Mouse (Mus musculus): ENCODE data around the gene Ppp3r1. TPM values are rescaled to one million over a fixed set of nuclear protein-coding genes. Genes with fewer than 3 reads are reported as not detected.
"Not testable (repeated sequence)": the region's sequence is repeated elsewhere in the genome, so short reads cannot be mapped to it uniquely, and the experiment has no call there.

The Ppp3r1 gene
- total RNA-seq, 2 experiments from 2014 or later, result 65.7 to 66.1 TPM

DNA sequence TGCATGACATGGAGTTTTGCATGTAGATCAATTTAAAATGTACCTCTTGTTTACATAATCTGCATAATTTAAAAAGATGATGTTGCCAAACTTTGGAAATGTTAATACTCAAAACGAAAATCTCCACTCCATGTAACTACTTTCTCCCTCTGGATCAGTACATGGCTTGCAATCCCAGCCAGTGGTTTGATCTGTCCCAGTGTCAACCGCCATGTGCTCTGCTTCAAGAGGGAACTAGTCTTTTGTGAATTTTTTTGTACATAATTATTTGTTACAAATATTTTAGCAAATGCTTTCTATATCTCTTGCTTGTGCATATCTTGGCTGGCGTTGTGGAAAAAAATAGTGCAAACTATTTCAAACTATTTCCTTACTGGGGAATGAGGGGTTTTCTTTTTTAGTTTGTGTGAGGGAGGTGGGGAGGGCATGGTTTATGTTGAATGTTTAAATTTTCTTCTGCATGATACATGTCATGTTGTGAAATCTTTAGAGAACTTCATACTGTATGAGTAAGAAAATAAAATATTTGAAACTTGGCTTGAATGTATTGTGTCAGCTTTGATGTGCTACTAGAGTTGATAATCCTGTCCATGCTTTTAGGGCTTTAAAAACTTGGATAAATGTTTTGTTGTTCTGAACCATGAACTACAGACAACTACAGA is 40.9 kb downstream of the Ppp3r1 start:
- DNase-seq, result no peak

DNA sequence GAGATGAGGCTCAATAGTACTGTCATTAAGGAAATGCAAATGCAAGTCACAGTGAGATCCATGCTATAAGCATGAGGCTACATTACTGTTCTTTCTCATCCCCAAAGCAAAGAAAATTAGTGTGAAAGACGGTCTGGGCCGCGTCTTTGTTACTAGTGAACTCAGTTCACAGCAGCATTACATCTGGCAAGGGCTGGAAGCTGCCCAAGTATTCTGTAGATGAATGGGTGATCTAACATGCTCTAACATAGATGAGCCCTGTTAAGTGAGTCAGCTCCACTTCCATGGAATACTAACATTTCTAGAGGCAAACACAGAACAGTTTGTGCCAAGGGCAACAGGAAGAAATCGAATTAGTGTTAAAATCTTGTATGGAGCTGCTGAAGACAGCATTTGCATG is 41.9 kb downstream of the Ppp3r1 start:
- no peak for DNase-seq

DNA sequence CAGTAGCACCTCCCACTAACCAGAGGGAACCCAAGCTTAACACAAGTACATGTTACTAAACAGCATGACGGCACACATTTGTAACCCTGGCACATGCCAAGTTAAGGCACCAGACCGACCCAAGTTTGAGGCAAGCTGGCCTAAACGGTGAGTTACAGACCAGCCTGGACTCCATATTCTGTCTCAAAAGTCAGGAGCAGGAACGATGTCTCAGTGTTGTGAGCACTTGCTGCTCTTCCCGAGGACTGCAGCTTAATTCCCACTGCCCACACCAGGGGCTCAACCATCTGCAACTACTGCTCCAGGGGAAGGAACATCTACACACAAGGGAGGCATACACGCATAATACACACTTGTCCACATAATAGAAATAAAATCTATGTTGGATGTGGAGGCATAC is 43.4 kb downstream of the Ppp3r1 start:
- no peak for DNase-seq

DNA sequence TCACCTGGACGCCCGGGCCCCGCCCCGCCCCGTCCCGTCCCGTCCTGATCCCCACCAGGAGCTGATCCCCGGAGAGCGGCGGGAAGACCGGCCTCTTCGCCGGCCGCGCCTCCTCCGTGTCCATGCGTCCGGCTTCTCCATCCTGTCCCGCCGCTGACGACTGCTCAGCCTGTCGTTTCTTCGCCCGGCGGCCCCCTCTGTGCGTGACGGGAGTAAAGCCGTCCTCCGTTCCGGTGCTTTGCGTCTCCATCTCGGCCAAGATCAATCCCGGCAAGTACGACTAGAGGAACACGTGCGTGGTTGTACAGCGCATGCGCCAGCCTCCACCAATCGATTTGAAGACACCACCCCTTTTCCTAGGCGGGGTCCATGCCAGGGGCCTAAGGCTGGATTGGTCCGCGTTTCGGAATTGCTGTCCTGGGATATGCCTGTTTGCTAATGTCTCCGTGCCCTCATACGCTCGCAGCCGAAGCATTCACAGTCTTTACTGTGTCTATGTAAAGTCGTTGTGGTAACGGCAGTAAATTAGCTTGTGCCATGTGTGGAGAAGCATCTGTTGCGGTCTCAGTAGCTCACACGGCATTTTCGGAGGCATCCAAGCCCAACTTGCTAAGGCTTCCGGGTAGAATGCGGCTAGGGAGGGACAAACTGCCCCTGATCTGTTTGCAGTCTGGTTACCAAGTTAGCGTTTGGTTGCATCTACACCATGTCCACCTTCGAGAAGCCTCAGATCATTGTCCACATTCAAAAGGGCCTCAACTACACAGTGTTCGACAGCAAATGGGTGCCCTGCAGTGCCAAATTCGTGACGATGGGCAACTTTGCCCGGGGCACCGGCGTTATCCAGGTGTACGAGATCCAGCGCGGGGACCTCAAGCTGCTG is 52.4 kb downstream of the Ppp3r1 start, which contains the start of gene Pno1:
Gene Pno1 (minus strand): TSS at position 311 of the 883 bp plus-strand sequence.
- peak; percentile 97 to 98 for DNase-seq

DNA sequence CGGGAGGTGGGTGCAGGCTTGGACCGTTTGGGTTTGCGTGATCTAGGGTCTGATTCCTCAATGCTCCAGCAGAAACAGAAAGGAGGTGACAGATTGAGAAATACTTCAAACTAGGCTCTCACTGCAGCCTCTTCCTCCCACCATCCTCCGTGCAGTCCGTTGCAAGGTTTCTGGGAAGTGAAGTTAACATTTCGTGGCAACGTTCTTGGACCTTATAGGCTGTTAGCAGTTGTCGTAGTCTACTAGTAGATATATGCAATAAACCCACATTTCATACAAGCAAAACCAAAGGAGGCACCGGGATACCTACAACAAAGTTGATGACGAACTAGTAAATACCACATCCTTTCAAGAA is 53.1 kb downstream of the Ppp3r1 start:
- no peak for DNase-seq

DNA sequence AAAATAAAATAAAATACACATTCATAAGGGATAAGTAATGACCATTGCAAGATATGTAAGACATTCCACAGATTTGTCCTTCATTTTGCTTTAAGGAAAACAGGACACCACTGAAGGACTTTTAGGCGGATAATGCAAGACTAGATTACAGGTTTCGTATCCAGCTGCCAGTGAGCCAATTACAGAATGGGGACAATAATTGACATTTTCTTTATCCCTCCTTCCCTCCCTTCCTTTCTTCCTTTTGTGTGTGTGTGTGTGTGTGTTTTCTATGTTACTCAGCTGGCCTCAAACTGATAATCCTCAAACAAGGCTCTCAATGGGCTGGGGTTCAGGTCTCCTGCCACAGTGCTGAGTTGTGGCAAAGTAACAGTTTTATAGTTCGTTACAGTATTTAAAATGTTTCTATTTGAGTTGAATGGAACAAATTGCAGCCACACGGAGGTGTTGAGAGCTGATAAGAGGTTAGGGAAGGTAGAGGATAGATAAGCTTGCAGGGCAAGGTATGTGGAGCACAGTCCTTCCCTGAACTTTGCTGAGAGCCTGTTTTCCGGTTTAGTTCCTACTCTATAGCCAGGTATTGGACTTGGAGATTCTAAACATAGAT is 53.9 kb downstream of the Ppp3r1 start:
- DNase-seq, result no peak

DNA sequence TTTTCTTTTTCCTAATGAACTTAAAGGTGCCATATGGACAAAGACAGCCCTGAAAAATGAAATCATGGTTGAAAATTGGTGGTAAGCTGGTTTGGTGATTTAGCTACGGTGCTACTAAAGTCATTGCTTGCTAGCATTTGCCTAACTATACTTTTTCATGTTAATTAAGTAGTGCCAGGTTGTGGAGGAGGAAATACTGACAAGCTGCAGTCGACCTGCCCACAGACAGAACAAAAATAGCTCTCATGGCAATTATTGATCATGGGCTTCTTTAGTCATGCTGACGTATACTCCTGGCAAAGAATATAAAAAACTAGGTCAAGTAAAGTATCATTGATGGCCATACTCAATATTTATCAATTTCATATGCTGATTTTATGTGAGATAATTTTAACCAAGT is 56.4 kb downstream of the Ppp3r1 start:
- no peak for DNase-seq

DNA sequence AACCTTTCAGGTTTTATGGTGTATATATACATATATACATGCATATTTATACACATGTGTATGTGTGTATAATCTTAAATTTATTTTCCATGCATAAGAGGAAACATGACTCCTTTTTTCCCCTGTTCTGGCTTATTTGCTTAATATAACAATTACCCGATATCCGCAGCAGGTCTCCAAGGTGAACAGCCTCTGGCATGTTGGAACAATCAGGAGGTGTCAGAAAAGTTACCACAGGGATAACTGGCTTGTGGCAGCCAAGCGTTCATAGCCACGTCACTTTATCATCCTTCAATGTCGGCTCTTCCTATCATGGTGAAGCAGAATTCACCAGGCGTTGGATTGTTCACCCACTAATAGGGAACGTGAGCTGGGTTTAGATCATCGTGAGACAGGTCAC is 62.1 kb downstream of the Ppp3r1 start:
- no peak for DNase-seq

DNA sequence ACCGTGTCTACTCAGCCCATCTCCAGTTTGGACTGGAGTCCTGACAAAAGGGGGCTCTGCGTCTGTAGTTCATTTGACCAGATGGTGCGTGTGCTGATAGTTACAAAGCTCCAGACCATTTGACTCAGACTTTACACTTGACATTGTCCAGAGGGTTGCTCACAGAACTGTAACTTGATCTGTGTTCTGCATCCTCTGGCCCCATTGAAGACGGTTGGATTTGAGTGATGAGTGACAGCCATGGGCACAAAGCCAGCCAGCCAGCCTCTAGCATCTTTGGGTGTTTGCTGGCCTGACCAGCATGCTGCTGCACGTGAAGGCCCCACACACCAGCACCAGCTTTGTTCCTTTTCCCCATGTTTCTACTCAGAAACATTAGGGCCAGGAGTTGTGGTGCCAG is 73.7 kb downstream of the Ppp3r1 start:
- no peak for DNase-seq

DNA sequence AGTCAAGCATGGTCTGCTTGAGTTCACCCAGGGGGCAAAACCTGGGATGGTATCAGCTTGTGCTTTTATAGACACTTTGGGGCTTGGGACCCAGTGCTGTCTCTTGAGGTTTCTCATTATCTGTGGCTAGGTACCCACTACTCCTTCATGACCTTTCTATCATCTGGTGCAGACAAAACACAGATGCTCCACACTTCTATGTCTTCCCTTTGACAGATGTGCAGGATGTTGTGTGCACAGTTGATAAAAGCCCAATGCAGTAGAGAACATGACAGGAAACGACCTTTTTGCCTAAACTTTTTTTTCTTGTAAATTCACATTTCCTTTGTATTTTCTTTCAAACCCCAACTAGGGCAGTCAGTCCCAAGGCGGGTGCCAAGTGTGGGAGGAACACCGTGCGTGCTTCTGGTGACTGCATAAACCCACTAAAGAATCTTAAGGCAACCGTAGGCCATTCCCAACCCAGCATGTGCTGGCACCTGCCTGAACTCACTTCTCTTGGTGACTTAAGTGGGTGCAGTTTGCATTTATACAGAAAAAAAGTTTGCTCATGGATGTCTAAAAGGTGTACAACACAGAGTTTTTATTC is 77.5 kb downstream of the Ppp3r1 start:
- no peak for DNase-seq

DNA sequence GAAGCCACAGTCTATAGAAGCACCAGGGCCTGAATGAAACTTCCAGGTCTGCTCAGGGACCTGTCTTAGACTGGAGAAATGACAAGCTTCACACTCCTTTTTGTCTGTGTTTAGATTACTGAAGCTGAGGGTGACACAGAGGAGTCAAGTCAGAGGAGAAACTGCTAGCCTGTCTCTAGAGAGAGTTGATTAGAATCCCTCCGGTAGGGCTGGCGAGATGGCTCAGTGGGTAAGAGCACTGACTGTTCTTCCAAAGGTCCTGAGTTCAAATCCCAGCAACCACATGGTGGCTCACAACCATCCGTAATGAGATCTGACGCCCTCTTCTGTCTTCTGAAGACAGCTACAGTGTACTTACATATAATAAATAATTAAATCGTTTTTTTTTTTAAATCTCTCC is 79.5 kb downstream of the Ppp3r1 start:
- not testable (repeated sequence) for DNase-seq

DNA sequence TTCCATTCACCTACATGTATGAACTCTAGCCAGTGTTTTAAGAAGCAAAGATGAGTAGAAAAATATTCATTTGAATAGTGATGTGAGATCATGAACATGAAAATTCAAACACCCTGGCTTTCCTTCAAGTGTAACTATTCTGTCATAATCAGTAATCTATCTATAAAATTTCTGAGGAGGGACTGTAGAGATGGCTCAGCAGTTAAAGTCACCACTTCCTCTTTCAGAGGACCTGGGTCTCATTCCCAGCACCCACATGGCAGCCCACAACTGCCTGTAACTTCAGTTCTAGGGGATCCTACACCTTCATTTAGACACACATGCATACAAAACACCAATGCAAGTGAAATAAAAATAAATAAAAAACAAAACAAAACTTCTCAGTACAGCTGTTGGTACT is 89.7 kb downstream of the Ppp3r1 start:
- no peak for DNase-seq

Other genes starting within 250 kb of the Ppp3r1 start
- gene Fbxo48, start 207.9 kb upstream of the Ppp3r1 start, total RNA-seq (2021), result under 1 TPM in 1 of 2 experiments, not detected in 1; 0.25 TPM
- 1 to 10 TPM; 3.1 to 3.4 TPM for gene Cnrip1, start 107.7 kb upstream of the Ppp3r1 start, total RNA-seq (2021)
- 1 to 10 TPM; 3.6 to 5.6 TPM for gene Plek, start 106.9 kb upstream of the Ppp3r1 start, total RNA-seq (2021)
- 10 to 100 TPM; 11.1 to 11.7 TPM for gene Wdr92, start 22.8 kb downstream of the Ppp3r1 start, total RNA-seq (2021)
- 10 to 100 TPM; 33.1 to 35.1 TPM for gene Pno1, start 52.3 kb downstream of the Ppp3r1 start, total RNA-seq (2021)
- gene C1d, start 98.3 kb downstream of the Ppp3r1 start, total RNA-seq (2021), result 10 to 100 TPM; 34.8 to 35.7 TPM